Mouse (Mus musculus) neural tube, embryonic 11.5 days (tissue): Measurements from ENCODE around the gene Fas. TPM values are rescaled to one million over a fixed set of nuclear protein-coding genes. Genes with fewer than 3 reads are reported as not detected.

Source experiments
- ATAC-seq: fragments of 200-750 bp; cut with Nextera tagmentation; 2 replicates; pipeline ENCODE4 v1.8.0; 2017; ENCODE audit warnings: moderate number of reproducible peaks, mild to moderate bottlenecking, moderate TSS enrichment, moderate library complexity; ENCODE audit not compliant: insufficient read depth, low FRiP score, low TSS enrichment
- DNase-seq: peaks from one replicate; pipeline ENCODE4 v3.0.0-alpha.2; 2015; ENCODE audit warnings: low spot score
- H3K27ac ChIP-seq: fragments of 300-500 bp; sonication (generic); 2 replicates; pipeline ENCODE4 v1.5.1; 2014; ENCODE audit warnings: low read depth, mild to moderate bottlenecking, low read length
- H3K27me3 ChIP-seq: fragments of 300-500 bp; sonication (generic); 2 replicates; pipeline ENCODE4 v1.6.1; 2014; ENCODE audit warnings: mild to moderate bottlenecking, low read length, mixed read lengths; ENCODE audit not compliant: control insufficient read depth, insufficient read depth
- H3K36me3 ChIP-seq: fragments of 300-500 bp; sonication (generic); 2 replicates; pipeline ENCODE4 v1.6.1; 2014; ENCODE audit warnings: mild to moderate bottlenecking, low read length, moderate library complexity, mixed read lengths; ENCODE audit not compliant: control insufficient read depth, insufficient read depth
- H3K4me1 ChIP-seq: fragments of 300-500 bp; sonication (generic); 2 replicates; pipeline ENCODE4 v1.6.1; 2014; ENCODE audit warnings: low read length, mixed read lengths; ENCODE audit not compliant: control insufficient read depth, insufficient read depth
- H3K4me2 ChIP-seq: fragments of 300-500 bp; sonication (generic); 2 replicates; pipeline ENCODE4 v1.6.1; 2014; ENCODE audit warnings: low read depth, mild to moderate bottlenecking, moderate library complexity
- H3K4me3 ChIP-seq: fragments of 300-500 bp; sonication (generic); 2 replicates; pipeline ENCODE4 v1.5.1; 2014; ENCODE audit warnings: low read depth, low read length
- H3K9ac ChIP-seq: fragments of 300-500 bp; sonication (generic); 2 replicates; pipeline ENCODE4 v1.6.1; 2014; ENCODE audit warnings: mild to moderate bottlenecking, low read length
- H3K9me3 ChIP-seq: fragments of 300-500 bp; sonication (generic); 2 replicates; pipeline ENCODE4 v1.6.1; 2016; ENCODE audit warnings: low read length; ENCODE audit not compliant: control insufficient read depth
- WGBS: fragments of 180-500 bp; shearing (Covaris S2); extraction: QIAGEN DNeasy Blood & Tissue Kit; methylation state at CpG from one replicate; pipeline ENCODE4 v1.1.7; 2014; 5-methylcytosine and 5-hydroxymethylcytosine counted together
- polyA plus RNA-seq: library from polyadenylated mRNA; unstranded; fragments of >200 nt; fragmentation: Nextera tagmentation; extraction: Ambion mirVana; gene quantifications from 2 replicates; pipeline ENCODE4 v1.2.1, GENCODE M21; 2014

The Fas gene
- polyA plus RNA-seq, 1 experiment from 2014 or later, result 0.76 TPM

DNA sequence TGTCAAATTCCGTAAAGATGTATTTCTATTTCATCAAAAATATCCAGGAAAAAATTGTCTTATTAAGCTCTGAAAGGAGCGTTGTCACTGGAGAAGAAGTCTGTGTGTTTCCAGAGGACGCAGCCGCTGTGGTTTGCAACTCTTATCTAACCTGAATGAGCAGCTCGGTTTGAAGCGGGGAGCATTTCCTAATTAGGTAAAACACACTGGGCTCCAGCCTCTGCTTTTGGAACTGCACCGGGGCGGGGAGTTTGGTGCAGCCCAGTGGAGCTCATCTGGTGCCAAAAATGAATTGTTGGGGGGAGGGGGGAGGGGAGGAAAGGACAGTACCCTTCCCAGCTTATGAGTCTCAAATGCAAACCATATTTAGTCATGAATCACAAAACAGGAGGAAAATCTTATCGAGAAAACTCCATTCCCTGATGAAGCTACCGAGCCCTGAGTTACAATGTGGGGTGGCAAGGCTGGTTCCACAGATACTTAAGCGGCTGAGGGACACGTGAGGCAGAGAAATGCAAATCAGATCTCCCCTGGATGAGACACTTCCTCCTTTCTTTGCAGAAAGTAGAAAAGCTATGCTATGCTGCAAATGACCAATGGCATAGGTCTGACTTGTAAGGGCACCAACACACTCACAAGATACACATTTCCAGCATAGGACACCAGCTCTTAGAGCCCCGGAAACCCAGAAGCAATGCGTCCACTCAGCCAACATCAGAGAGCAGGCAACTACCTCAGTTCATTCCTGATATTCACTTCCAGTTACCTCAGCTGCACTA, 36.2 kb upstream of the Fas start:
- H3K4me3 ChIP-seq, result no peak overlapping the region
- H3K9ac ChIP-seq, result no peak overlapping the region
- no peaks in the 10 kb centered on the region for H3K27me3 ChIP-seq
- no peak for ATAC-seq
- no peaks in the 10 kb centered on the region for H3K36me3 ChIP-seq
- no peak for DNase-seq
- no peaks in the 10 kb centered on the region for H3K4me1 ChIP-seq
- no peak overlapping the region for H3K27ac ChIP-seq
- H3K4me2 ChIP-seq, result no peak overlapping the region
- no peaks in the 10 kb centered on the region for H3K9me3 ChIP-seq
- 63% methylated on average over 14 of the region's 14 CpGs for WGBS

DNA sequence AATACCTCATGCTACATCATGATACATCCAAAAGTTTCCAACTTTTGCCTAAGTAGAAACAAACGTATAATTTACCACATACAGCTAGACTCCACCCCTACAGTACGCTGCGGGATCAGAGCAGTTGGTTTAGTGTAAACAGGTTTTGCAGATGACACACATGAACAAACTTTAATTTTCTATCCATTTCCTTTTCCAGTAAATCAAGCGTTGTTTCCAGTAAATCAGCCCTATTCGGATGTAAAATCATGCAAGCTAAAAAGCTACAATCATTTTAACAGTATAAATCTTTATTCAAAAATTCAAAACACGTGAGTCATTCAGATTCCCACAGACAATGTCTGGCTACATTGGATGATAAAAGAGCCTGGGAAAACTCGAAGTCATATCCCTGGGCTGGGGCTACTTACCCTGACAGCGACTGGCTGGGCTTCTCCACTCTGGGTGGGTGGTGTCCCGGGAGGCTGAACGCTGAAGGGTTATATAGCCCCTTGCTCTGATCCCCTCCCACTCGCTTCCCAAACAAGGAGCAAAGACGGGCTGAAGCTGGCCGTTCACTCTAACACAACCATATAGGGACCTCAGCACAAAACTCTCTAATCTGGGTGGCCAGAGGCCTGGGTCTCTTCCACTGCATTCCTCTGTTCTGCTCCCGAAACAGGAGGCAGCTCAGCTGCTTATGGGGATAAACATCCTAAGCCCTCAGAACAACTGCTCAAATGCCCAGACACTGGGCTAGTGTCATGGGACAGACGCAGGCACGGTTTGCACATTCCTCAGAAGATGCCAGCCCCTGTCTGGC, 35.4 kb upstream of the Fas start, which contains the start of gene Acta2:
TSS of gene Acta2 (minus strand) at position 711 of the 802 bp plus-strand sequence.
- Histone ChIP-seq H3K4me3 (no peak within 1 kb of the TSS), H3K27ac (no peak within 1 kb of the TSS), H3K4me1 (no peaks in the 10 kb centered on the region), H3K9me3 (no peaks in the 10 kb centered on the region), H3K36me3 (no peaks in the 10 kb centered on the region), H3K9ac (no peak within 1 kb of the TSS), H3K4me2 (no peak within 1 kb of the TSS), H3K27me3 (no peaks in the 10 kb centered on the region)
- DNase-seq (no peak), ATAC-seq (no peak)
- 44% methylated on average over 16 of the region's 16 CpGs for WGBS

DNA sequence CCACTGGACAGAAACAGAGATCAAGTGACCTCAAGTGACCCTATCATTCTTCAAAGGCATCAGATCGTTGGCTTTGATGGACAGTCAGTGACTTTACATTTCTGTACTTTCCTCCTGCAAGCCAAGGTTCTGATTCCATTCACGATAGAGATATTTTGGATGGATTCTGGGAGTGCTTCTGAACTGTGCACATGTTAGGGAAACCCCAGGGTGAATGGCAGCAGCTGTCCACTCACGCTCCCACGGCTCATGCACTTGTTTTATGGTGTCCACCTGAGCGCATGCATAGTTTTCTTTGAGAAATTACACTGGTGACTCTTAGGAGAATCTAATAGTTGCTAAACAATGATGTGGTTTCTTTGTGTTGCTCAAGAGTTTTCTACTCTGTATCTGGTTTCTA, 34.3 kb upstream of the Fas start:
- 73% methylated on average over 5 of the region's 5 CpGs for whole genome bisulfite sequencing
- DNase-seq (no peak), ATAC-seq (no peak)
- Histone ChIP-seq H3K9ac (no peak overlapping the region), H3K27me3 (no peaks in the 10 kb centered on the region), H3K27ac (no peak overlapping the region), H3K9me3 (no peaks in the 10 kb centered on the region), H3K4me3 (no peak overlapping the region), H3K4me2 (no peak overlapping the region), H3K4me1 (no peaks in the 10 kb centered on the region), H3K36me3 (no peaks in the 10 kb centered on the region)

DNA sequence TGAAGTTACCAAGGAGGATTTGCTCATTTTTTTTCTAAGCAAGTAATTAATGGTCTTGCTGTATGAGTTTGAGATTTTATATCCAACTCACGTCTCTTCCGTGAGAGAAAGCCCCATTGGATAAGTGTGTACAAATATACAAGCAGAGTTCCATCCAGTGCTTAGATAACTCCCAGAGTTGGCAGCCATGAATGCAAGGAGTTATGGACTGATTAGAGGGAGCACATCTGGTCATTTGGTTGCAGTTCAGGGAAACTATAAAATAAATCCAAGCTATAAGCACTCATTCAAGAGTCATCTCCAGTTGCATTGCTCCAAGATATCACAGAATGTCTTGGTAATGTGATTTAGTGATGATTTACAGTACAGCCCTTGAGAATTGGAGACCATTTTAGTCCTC, 33.5 kb upstream of the Fas start:
- 84% methylated on average over 2 of the region's 2 CpGs for WGBS
- Histone ChIP-seq H3K9ac (no peak overlapping the region), H3K4me1 (no peaks in the 10 kb centered on the region), H3K9me3 (no peaks in the 10 kb centered on the region), H3K36me3 (no peaks in the 10 kb centered on the region), H3K4me3 (no peak overlapping the region), H3K27ac (no peak overlapping the region), H3K4me2 (no peak overlapping the region), H3K27me3 (no peaks in the 10 kb centered on the region)
- ATAC-seq (no peak), DNase-seq (no peak)

DNA sequence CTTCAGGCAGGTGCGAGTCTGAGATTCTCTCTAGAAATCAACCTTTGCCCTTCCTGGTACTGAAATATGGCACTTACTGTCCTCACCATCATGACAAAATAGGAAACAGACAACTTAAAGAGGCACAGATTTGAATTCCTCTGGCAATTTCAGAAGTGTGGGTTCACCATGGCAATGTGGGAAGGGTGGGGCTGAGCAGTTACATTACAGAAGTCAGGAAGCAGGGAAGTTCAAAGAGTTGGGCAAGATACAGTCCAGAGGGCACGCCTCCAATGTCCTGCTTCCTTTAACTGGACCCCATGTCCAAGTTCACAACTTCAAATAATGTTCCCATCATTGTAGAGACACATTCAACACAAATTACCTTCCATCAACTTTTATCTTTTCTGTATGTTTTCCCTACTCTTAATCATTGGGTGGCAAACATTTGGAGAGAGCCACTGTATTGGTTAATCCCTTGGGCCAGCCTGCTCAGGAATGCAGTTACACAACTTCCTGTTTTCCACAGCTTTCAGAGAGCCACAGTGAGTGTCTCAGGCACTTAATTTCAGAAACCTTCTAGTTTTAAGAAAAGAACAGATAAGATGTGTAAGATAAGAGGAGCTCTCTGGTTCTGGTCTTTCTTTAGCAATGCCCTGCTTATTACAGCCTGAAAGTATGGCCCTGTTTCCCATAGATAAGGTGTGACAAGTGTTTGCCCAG, 28.0 kb upstream of the Fas start:
- DNase-seq (no peak), ATAC-seq (no peak)
- H3K9ac ChIP-seq, result no peak overlapping the region
- no peak overlapping the region for H3K27ac ChIP-seq
- no peak overlapping the region for H3K4me2 ChIP-seq
- H3K4me1 ChIP-seq, result no peaks in the 10 kb centered on the region
- H3K27me3 ChIP-seq, result no peaks in the 10 kb centered on the region
- H3K9me3 ChIP-seq, result no peaks in the 10 kb centered on the region
- H3K4me3 ChIP-seq, result no peak overlapping the region
- WGBS, result 85% methylated on average over 2 of the region's 2 CpGs
- H3K36me3 ChIP-seq, result no peaks in the 10 kb centered on the region

DNA sequence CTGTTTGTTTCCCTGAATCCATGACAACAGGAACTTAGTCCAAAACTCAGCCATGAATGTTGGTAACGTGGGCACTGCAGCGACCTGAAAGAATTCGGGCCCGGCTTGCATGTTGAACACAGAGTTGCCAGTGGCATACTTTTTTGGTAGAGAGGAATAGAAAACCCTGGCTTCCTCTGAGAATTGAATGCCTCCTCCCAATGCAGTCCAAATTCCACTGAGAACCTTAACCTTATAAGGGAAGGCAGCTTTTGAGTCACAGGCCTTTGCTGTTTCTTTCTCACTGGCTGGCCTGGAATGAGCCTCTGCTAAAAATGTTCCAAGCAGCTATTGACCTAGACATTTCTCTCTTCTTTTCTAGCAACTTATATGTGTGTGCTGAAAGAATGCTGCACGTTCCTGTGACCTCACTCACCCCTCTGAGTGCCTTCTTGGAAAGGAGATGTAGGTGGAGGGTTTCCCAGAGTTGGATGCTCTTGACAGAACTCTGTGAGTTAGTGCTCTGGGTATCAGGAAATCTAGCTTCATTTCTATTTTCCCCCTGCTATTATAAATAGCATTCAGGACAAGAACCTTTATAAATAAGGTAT, 24.8 kb upstream of the Fas start:
- Histone ChIP-seq H3K4me3 (no peak overlapping the region), H3K9ac (no peak overlapping the region), H3K9me3 (no peaks in the 10 kb centered on the region), H3K4me1 (no peaks in the 10 kb centered on the region), H3K4me2 (no peak overlapping the region), H3K27me3 (no peaks in the 10 kb centered on the region), H3K36me3 (no peaks in the 10 kb centered on the region), H3K27ac (no peak overlapping the region)
- ATAC-seq (no peak), DNase-seq (no peak)
- 79% methylated on average over 5 of the region's 5 CpGs for WGBS

DNA sequence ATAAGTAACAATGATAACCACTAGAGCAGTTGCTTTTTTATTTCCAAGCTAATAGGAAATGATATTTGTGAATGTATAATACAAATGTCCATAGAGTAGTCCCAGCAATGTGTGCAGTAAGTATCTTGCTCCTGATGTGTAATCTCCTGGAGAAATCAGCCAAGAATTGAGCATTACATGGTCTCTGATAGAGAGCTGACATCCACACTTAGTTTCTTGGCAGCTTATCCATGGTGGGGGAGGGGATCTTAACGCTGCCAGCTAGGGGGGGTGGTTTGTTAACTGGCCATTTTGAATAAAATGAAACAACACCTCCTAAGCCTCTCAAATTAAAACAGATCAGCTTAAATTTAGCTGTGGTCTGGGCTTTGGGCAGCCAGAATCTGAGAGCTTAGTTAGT, 21.5 kb upstream of the Fas start:
- WGBS, result 72% methylated on average over 1 of the region's 1 CpGs

DNA sequence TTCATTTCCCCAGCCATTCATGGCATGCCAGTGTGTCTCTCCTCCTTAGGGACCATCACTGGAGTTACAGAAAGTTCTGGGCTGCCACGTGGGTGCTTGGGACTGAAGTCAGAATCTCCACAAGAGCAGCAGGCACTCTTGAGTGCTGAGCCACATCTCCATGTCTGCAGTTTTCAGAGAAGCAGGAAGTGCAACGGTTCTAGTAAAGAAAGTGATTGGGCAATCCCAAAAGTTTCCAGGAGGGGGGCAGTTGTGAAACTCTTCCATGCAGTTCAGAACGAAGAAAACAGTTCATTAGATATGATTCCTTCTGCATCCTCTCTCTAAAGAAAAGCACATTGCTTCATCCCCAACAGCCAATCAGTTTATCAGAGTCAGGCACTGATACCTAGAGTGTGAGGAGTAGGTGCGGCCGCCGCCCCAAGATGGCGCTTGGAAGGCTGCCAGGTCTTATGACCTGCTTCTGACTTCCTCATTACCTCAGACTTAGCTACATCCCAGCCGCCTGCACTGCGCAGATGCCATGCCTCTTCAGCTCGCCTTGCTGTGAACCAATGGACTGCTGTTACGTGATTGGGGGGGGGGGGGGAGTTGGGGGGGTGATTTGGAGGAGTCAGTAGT, 20.2 kb upstream of the Fas start:
- Histone ChIP-seq H3K27ac (no peak overlapping the region), H3K9me3 (no peaks in the 10 kb centered on the region), H3K36me3 (no peaks in the 10 kb centered on the region), H3K4me3 (no peak overlapping the region), H3K9ac (no peak overlapping the region), H3K4me1 (no peaks in the 10 kb centered on the region), H3K4me2 (no peak overlapping the region), H3K27me3 (no peaks in the 10 kb centered on the region)
- WGBS, result 90% methylated on average over 11 of the region's 11 CpGs
- no peak for ATAC-seq
- no peak for DNase-seq

More for the DNA sequence above, 21.5 kb upstream of the Fas start:
- H3K4me3 ChIP-seq, result no peak overlapping the region
- DNase-seq (no peak), ATAC-seq (no peak)
- no peaks in the 10 kb centered on the region for H3K27me3 ChIP-seq
- no peak overlapping the region for H3K4me2 ChIP-seq
- H3K9me3 ChIP-seq, result no peaks in the 10 kb centered on the region
- H3K36me3 ChIP-seq, result no peaks in the 10 kb centered on the region
- H3K4me1 ChIP-seq, result no peaks in the 10 kb centered on the region
- no peak overlapping the region for H3K27ac ChIP-seq
- no peak overlapping the region for H3K9ac ChIP-seq
